Mouse (Mus musculus): ENCODE results near the gene Prss57. TPM values are rescaled to one million over a fixed set of nuclear protein-coding genes. Genes with fewer than 3 reads are reported as not detected.

The Prss57 gene
- polyA plus RNA-seq, 1 experiment from 2014 or later: 0.04 TPM

GRCm38 (mm10) chr10:79820782-79821181 is 30.0 kb upstream of the Prss57 start, which contains the start of gene Misp:
TSS of gene Misp (plus strand) at chr10:79820989.
- 44% methylated on average over 11 of the region's 11 CpGs for WGBS
- DNase-seq (ENCODE audit: low spot score): peak; percentile 60
- H3K27ac ChIP-seq: peak within 1 kb of the TSS; percentile 69
- 0 out of 2 replicates have a peak within 1 kb of the TSS, but pooled peaks have one; percentile 2 for H3K4me2 ChIP-seq (ENCODE audit: low read length)
- H3K27me3 ChIP-seq (ENCODE audit: insufficient read depth, low read length): no peaks in the 10 kb centered on the region
- peaks cover 14% of the 10 kb centered on the region; the same call in 1 of the 2 replicates for H3K36me3 ChIP-seq (ENCODE audit: insufficient read depth, low read length)
- H3K9ac ChIP-seq (ENCODE audit: low read depth, low read length): peak within 1 kb of the TSS; percentile 3; the same call in 1 of the 2 replicates
- peak; percentile 58 for TF ChIP-seq CTCF (IDR thresholded peaks at IDR 0.05; ENCODE audit: low read depth)
- H3K4me3 ChIP-seq (replicated peaks; ENCODE audit: low read depth, low read length): no peak within 1 kb of the TSS
- H3K9me3 ChIP-seq (replicated peaks; ENCODE audit: low read length): no peaks in the 10 kb centered on the region
- H3K4me1 ChIP-seq (replicated peaks; ENCODE audit: insufficient read depth, low read length): peaks cover 24% of the 10 kb centered on the region
- no peak for ATAC-seq (replicated peaks; ENCODE audit: low FRiP score, low read depth)

DNA sequence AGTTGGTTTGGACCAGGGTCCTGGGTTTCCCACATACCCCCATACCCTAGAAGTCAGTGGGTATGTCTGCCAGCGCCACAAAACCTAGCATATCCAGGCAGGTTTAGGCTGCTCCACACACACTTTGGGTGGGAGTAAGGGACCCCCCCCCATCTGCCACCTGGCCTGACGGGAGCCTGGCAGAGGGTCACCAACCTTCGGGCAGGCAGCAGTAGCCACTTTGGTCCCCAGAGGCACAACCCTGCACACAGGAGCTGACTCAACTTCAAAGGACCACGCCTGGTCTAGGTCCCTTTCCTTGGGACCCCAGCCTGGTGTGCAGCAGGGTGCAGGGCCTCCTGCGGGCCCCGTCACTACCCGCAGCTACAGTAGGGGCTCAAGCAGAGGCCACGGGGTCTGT is 29.5 kb upstream of the Prss57 start:
- 69% methylated on average over 8 of the region's 8 CpGs for WGBS
- Histone ChIP-seq H3K9me3 (replicated peaks; ENCODE audit: low read length) (no peaks in the 10 kb centered on the region), H3K4me3 (replicated peaks; ENCODE audit: low read depth, low read length) (no peak overlapping the region), H3K36me3 (ENCODE audit: insufficient read depth, low read length) (peaks cover 14% of the 10 kb centered on the region; the same call in 1 of the 2 replicates), H3K27ac (peak overlapping the region; percentile 69), H3K9ac (ENCODE audit: low read depth, low read length) (no peak overlapping the region; the same call in 1 of the 2 replicates), H3K4me1 (replicated peaks; ENCODE audit: insufficient read depth, low read length) (peaks cover 26% of the 10 kb centered on the region), H3K4me2 (ENCODE audit: low read length) (no peak overlapping the region), H3K27me3 (ENCODE audit: insufficient read depth, low read length) (no peaks in the 10 kb centered on the region)
- ATAC-seq (replicated peaks; ENCODE audit: low FRiP score, low read depth) (no peak), DNase-seq (ENCODE audit: low spot score) (no peak)
- TF ChIP-seq CTCF (IDR thresholded peaks at IDR 0.05; ENCODE audit: low read depth): no peak

- ATAC-seq (replicated peaks; ENCODE audit: low FRiP score, low read depth): no peak
- Histone ChIP-seq H3K9ac (ENCODE audit: low read depth, low read length) (no peak overlapping the region), H3K9me3 (replicated peaks; ENCODE audit: low read length) (no peaks in the 10 kb centered on the region)
These were observed 28.8 kb upstream of the Prss57 start for GRCm38 (mm10) chr10:79819606-79820005.

DNA sequence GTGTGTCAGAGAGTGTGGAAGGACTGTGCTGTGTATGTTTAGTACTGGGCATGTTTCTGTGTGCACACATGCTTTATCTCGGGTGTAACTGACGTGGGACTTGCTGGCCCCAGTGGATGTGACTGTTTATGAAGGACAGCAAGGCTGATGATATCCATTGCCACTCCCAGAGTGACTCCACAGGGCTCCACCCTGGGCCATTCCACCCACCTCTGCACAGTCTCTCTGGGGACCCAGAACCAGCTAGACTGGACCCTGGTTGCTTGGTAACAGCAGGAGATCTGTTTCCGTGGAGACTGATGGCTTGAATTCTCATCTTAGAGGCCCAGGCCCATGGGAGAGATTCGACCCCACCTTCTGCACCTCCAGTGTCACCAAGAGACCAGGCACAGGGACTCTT is 27.5 kb upstream of the Prss57 start:
- Histone ChIP-seq H3K27ac (0 out of 2 replicates have a peak overlapping the region, but pooled peaks have one; percentile 6), H3K36me3 (ENCODE audit: insufficient read depth, low read length) (peaks cover 14% of the 10 kb centered on the region; the same call in 1 of the 2 replicates), H3K4me2 (ENCODE audit: low read length) (no peak overlapping the region), H3K9ac (ENCODE audit: low read depth, low read length) (no peak overlapping the region), H3K4me3 (replicated peaks; ENCODE audit: low read depth, low read length) (no peak overlapping the region), H3K27me3 (ENCODE audit: insufficient read depth, low read length) (no peaks in the 10 kb centered on the region), H3K9me3 (replicated peaks; ENCODE audit: low read length) (no peaks in the 10 kb centered on the region), H3K4me1 (replicated peaks; ENCODE audit: insufficient read depth, low read length) (peaks cover 21% of the 10 kb centered on the region)
- 71% methylated on average over 4 of the region's 4 CpGs for WGBS
- no peak for TF ChIP-seq CTCF (IDR thresholded peaks at IDR 0.05; ENCODE audit: low read depth)
- no peak for ATAC-seq (replicated peaks; ENCODE audit: low FRiP score, low read depth)
- DNase-seq (ENCODE audit: low spot score): no peak

More at GRCm38 (mm10) chr10:79819606-79820005, 28.8 kb upstream of the Prss57 start:
- 91% methylated on average over 17 of the region's 17 CpGs for WGBS
- Histone ChIP-seq H3K4me2 (ENCODE audit: low read length) (no peak overlapping the region), H3K4me3 (replicated peaks; ENCODE audit: low read depth, low read length) (no peak overlapping the region), H3K4me1 (replicated peaks; ENCODE audit: insufficient read depth, low read length) (peaks cover 29% of the 10 kb centered on the region), H3K27ac (no peak overlapping the region), H3K27me3 (ENCODE audit: insufficient read depth, low read length) (no peaks in the 10 kb centered on the region), H3K36me3 (ENCODE audit: insufficient read depth, low read length) (peaks cover 14% of the 10 kb centered on the region; the same call in 1 of the 2 replicates)
- TF ChIP-seq CTCF (IDR thresholded peaks at IDR 0.05; ENCODE audit: low read depth): no peak
- DNase-seq (ENCODE audit: low spot score): no peak

- Histone ChIP-seq H3K9me3 (replicated peaks; ENCODE audit: low read length) (no peaks in the 10 kb centered on the region), H3K9ac (ENCODE audit: low read depth, low read length) (no peak overlapping the region), H3K4me3 (replicated peaks; ENCODE audit: low read depth, low read length) (no peak overlapping the region), H3K27me3 (ENCODE audit: insufficient read depth, low read length) (no peaks in the 10 kb centered on the region), H3K36me3 (ENCODE audit: insufficient read depth, low read length) (peaks cover 14% of the 10 kb centered on the region; the same call in 1 of the 2 replicates), H3K27ac (peak overlapping the region; percentile 86; the same call in 1 of the 2 replicates), H3K4me2 (ENCODE audit: low read length) (peak overlapping the region; percentile 13; the same call in 1 of the 2 replicates), H3K4me1 (replicated peaks; ENCODE audit: insufficient read depth, low read length) (peaks cover 10% of the 10 kb centered on the region)
- WGBS: 74% methylated on average over 2 of the region's 2 CpGs
- DNase-seq (ENCODE audit: low spot score) (no peak), ATAC-seq (replicated peaks; ENCODE audit: low FRiP score, low read depth) (no peak)
- peak; percentile 73 for TF ChIP-seq CTCF (IDR thresholded peaks at IDR 0.05; ENCODE audit: low read depth)
These were observed 26.4 kb upstream of the Prss57 start for GRCm38 (mm10) chr10:79817111-79817510.

GRCm38 (mm10) chr10:79815671-79816494 is 25.1 kb upstream of the Prss57 start:
- H3K27me3 ChIP-seq (ENCODE audit: insufficient read depth, low read length): no peaks in the 10 kb centered on the region
- peak; percentile 68 for ATAC-seq (replicated peaks; ENCODE audit: low FRiP score, low read depth)
- DNase-seq (ENCODE audit: low spot score): peak; percentile 69
- no peak overlapping the region for H3K4me3 ChIP-seq (replicated peaks; ENCODE audit: low read depth, low read length)
- WGBS: 67% methylated on average over 12 of the region's 12 CpGs
- H3K4me1 ChIP-seq (replicated peaks; ENCODE audit: insufficient read depth, low read length): 0 out of 2 replicates have a peak, but pooled peaks cover 10% of the 10 kb centered on the region
- no peak for TF ChIP-seq CTCF (IDR thresholded peaks at IDR 0.05; ENCODE audit: low read depth)
- no peaks in the 10 kb centered on the region for H3K9me3 ChIP-seq (replicated peaks; ENCODE audit: low read length)
- 0 out of 2 replicates have a peak overlapping the region, but pooled peaks have one; percentile 13 for H3K4me2 ChIP-seq (ENCODE audit: low read length)
- 0 out of 2 replicates have a peak overlapping the region, but pooled peaks have one; percentile 8 for H3K9ac ChIP-seq (ENCODE audit: low read depth, low read length)
- peak overlapping the region; percentile 92 for H3K27ac ChIP-seq
- peaks cover 22% of the 10 kb centered on the region; the same call in 1 of the 2 replicates for H3K36me3 ChIP-seq (ENCODE audit: insufficient read depth, low read length)
